Mouse (Mus musculus) kidney, adult 18-20 months (tissue): ENCODE results near the gene Kalrn.
"Not testable (repeated sequence)": the region's sequence is repeated elsewhere in the genome, so short reads cannot be mapped to it uniquely, and the experiment has no call there.

ENCODE experiments used
- DNase-seq: peaks from one replicate; pipeline ENCODE4 v3.0.0; 2021

Gene Kalrn

DNA sequence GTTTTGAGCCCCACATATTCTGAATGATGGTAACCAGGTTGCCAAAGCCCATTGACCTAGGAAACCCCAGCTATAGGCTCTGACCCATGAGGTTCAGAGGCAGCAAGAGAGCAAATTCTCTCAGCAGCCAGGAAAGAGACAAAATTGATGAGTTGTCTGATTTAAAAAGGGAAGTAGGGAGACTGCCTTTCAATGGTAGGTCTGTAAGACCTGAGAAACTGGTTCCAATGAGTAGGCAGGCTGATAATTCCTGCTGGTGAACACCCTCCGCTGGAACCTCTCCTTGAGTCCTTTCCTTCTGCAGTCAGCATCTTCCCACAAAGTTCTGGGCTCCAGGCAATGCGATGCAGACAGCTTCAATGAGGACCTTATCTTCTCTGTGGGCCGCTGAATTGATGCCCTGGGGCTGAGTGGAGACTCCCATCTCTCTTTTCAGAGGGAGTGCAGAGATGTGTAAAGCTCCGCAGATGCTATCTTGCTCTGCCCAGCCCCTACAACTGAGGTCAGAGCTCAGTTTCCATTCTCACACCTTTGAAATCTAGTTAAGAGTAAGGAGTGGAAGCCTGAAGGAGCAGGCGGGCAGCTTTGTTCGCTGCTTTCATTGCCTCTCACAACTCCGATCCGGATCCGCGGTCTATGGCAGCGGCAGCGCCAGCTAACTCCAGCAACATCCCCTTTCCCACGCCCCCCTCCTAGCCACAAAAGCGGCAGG lies 479.4 kb downstream of the Kalrn start:
- DNase-seq = no peak

DNA sequence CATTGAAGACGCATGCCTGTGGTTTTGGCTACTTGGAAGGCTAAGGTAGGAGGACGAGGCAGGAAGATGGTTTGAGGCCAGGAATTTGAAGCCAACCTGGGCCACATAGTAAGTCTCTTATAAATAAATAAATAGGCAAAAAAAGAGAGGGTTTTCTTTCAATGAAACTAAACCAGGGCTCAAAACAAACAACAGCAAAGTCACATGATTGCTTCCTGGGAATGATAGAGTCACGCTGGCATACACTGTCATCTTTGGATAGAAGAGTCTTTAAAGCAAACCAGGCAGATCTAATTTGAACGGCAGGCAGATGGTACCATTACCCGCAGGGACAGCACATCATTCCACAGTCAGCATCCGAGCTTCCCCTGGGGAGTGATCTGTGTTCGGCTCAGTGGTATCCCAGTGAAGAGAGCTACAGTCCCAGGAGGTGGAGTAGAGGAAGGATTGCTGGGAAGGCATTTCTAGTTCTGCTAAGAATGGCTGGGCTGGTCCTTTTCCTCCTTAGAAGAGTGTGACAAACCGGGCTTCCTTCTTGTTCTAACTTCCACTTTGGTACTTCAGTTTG lies 483.7 kb downstream of the Kalrn start:
- DNase-seq = no peak

DNA sequence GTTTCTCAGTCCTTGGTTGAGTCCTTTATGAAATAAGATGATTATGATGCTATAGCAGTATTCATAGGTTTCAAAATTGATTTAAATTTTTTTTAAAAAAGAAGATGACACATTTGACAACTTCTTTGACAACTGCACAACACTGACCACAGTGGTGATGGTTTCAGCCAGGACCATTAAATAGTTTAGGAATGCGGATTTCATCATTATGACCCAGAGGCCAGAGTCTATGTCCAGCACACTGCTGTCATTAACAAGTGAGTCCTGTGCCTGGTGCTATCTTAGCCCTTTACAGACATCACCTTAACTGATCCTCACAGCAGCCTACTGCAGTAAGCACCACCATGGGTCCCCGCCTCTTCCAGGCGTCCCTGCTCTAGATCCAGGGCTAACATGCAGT lies 484.3 kb downstream of the Kalrn start:
- DNase-seq = no peak

DNA sequence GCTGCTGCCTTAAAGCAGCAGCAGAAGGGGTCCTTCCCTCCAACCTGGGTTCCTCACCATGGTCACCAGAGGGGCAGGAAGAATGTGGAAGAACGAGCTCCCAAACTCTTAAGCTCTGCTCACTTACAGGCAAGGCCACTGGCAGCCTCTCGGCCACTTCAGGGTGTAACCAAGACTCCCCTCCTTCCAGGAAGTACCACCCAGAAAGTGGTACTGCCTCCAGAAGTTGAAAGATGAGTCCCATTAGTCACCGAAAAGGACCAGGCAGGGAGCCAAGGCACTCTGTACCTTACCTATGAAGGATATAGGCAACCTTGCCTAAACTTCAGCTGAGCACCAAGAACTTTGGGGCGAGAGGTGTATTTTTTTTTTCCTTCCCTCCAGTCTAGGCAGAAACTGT lies 485.0 kb downstream of the Kalrn start:
- DNase-seq = no peak

DNA sequence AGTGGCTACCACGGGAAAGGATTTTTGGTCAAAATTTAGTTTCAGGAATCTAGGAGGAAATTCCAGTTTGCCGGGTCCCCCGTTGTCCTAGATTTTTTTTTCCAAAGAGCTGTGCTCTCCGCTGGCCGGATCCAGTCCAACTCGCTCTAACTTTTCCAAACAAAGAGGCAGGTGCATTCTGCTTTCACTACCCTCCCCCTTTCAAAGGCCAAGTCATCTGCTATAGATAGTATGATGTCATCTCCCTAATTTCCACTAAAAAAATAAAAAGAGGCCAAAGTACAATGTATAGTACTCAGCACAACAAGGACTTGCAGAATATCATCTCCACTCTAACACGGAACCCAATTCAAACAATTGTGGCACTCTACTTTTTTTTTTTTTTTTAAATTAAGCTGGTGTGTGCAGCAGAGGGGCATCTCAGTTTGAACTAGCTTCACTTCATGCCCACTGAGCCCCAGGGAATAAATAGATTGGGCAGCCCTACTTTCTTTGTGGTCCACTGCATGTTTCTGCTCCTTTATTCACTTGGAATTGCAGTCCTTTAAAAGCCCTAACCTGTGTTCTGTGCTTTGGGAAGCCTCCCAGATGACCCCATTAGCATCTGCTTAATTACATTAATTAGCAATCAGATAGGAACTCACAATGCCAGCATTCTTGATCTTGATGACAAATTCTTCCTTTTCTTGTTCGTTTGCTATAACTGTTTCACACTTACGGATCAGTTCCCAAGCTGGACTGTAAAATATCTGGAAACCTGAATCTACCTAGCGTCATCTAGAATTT lies 489.0 kb downstream of the Kalrn start:
- no peak for DNase-seq

DNA sequence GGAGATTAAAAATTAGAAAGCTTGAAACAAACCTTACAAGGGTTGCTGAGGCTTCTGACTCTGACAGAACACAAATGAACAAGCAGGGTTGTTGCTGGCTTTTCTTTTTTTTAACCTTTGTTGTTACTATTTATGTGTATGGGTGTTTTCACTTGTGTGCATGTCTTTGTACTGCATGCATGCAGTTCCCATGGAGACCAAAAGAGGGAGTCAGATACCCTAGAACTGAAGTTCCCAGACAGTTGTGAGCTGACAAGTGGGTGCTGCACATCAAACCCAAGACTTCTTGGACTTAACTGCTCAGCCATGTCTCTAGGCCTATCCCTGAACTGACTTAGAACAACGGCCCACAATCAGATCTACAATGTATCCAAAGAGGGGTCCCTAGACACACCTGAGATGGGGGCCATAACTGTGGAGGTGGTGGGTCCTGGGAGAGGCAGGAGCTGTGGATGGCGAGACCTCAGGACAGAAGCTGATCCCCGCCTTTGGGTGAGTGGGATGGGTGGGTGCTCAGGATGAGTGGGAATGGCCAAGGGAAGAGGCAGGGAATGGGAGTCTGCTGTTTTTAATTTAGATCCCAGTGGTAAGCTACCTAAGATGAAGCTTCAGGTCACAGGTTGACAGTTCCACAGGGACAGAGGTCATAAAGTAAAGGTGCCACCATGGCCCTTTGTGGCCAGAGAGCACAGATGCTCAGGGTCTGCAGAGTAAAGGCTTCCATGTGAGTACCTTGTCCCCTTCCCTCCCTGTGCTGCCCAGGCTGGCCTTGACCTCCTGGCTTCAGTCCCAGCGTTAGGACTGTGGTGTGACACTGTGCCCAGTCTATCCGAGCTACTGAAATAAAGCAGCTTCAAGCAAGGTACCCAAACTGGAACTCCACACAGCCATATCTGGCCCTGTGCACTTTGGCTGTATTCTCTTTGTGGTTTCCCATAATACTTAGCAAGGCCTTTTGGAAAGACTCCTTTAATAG lies 490.6 kb downstream of the Kalrn start:
- no peak for DNase-seq

DNA sequence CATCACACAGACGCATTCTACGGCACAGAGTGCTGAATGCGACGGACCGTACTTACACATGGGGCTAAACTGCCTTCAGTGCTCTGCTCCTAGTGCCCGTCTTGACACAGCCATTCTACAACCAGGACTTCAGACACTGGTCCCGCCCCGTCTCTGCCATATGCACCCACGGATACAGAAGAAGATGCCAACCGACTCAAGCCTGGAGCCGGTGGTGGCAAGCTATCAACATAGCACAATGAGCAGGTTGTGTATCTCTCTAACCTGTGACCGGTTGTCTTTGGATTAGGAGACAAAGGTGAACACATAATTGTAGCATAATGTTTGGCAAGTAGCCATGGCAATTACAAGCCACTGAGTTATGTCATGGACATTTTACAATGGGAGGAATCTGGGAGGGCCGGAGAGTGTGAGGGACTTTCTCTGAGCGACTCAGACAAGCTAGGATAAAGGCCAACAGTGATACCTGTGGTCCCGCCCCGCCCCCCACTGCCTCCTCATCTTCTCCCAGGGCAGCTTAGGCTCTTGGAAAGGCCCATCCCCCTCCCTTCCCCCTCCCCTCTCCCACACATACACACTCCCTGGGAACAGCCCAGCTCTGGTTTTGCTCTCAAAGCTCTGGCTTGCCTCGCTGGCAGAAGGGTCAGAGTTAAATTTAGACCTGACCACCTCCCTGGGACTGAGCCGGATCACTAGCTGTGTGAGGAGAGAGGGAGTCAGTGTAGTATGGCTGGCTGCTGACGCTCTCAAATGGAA lies 491.5 kb downstream of the Kalrn start:
- DNase-seq = no peak

DNA sequence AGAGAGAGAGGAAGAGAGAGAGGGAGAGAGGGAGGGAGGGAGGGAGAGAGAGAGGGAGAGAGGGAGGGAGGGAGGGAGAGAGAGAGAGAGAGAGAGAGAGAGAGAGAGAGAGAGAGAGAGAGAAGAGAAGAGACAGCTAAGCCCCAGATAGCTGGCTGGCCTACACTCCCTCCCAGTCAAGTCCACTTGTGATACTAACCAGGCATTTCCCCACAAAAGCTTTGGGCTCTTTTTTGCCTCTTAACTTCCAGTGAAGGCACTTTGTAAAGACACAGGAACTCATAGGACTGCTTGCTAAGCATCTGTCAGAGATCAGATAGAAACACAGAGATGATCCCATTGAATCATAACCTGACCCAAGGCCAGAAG lies 492.0 kb downstream of the Kalrn start:
- not testable (repeated sequence) for DNase-seq

DNA sequence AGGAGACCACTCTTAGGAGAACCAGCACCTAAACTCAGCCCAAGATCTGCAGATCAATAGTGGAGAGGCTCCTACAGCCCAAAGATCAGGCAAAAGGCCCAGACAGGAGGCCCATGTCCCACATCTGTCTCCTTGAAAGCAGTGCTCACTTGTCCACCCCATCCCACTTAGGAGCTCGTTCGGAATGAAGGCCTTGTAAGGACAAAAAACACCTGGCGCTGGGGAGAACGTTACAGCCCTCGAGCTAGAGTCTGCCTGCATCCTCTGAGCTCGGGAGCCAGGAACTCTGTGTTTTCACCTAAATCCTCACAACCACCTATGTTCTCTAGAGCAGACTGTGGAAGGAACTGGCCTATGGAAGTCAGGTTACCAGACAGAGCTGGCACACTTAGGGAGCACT lies 492.5 kb downstream of the Kalrn start:
- no peak for DNase-seq

DNA sequence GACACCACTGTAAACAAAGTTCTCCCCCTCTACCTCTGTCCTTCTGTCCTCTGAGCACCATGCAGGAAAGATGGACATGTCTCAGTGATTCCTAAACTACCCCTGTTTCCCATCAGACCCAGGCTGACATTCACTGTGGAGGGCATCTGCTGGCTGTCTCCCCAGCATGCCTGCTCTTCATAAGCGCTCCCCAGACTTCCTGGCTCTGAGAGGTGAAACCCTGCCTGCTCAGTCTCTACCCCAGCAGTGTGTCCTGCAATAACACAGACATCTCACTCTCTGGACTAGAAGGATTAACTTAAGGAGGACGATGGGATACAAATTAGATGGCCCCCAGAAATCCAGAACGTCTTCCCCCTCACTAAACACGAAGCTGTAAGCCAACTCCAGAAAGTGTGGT lies 493.8 kb downstream of the Kalrn start:
- DNase-seq = no peak

DNA sequence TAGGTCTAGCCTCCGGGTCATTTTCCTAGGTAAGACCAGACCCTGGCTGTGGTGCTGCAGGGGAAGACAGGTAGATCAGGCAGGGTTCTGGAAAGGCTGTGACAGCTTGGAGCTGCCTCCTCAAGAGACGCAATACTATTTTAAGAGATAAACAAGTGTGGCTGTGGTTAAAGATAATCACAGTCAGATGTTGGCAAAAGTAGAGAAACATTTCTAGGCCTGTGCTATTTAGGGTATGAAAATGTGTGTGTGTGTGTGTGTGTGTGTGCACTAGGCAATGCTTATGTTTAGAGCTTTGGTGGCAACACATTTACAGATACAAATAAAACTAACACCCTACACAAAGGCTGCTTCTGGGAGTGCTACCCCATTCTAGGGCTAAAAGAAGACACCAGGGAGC lies 494.6 kb downstream of the Kalrn start:
- DNase-seq = no peak

DNA sequence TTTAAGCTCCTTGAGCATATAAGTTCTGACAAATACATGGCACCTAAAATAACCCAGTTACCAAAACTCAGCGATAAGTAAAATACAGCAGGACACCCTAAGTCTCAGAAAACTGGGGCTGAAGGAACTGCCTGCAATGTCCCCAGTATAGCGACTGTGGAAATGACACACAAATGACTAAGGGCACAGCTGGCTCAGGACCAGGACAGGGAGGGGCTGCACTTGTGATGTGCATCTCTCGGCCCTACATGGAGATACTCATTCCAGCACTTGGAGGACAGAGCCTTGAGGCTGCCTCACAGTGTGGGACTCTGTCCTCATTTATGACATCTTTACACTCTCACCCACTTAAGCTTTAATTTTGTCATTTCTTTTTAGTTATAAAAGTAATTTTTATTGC lies 497.2 kb downstream of the Kalrn start:
- DNase-seq = no peak

DNA sequence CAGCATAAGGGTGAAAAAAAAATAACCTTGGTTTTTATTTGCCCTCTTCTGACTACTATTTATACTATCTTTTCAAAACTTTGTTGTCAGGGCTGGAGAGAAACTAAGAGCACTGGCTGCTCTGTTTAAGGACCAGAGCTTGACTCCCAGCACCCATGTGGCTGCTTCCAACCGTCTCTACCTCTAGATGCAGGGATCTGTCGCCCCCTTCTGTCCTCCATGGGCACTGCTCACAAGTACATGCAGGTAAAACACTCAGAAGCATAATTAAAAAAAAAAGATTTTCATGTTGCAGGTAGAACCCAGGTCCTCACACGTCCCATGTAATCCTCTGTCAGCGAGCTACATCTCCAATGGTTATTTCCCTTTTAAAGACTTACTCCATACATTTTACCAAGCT lies 499.4 kb downstream of the Kalrn start:
- DNase-seq = no peak

DNA sequence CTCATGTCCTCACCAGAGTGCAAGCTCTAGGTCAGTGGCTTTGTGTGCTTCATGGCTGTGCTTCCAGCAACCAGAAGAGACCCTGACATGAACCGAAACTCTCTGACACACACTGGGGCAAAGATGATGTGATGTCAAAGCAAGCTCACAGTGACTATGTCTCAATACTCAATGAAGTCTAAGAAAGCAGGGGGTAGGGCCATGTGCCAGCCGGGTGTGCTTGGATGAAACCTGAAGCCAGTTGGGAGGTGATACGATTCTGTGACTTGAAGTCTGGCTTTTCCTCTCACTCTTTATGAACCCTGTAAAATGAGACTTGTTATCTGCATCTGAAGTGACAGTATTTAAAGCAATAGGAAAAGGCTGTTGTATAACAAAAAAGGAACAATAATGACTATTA lies 501.2 kb downstream of the Kalrn start:
- DNase-seq = no peak

DNA sequence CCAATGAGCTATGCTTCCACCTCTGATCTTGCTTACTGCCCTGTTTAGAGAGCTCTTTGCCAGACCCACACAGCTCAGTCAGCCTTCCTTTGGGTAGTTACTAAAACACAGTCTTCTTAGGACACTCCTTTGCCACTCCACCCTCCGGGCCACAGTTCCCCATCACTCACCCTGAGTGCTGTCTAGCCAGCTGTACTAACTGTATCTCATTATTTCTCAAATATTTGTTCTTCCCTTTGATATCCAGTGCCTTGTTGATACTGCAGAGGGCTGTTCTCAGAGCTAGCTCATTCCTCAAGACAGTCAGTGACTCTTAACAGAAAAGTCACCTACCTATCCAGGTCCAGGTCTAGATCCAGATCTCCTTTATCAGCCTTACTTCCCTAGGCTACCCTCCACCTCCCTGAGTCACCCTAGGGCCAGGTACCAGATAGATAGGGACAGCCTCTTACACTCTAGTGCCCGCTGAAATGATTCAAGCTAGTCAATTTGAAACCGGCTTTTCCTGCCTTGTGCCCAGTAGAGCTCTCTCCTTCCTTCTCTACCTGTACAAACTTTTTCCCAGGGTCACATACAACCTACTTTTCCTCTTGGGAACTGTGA lies 502.0 kb downstream of the Kalrn start:
- no peak for DNase-seq

DNA sequence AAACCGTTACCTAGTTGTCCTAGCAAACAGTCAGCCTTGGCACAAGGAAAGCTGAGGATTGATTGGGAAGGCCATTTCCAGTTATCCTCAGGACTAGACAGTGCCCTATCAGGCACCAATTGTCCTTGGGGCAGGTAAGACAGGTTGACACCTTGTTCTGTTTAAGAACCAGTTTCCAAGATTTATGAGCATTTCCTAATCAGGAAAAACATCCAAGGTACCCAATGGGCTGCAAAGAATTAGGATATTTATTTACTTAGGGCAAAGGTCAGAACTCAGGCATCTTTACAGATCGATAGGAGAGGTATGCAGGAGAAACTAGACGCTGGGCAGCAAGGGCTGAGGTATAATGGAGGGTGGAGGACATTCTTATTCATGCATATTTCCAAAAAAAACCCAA lies 503.9 kb downstream of the Kalrn start:
- no peak for DNase-seq

DNA sequence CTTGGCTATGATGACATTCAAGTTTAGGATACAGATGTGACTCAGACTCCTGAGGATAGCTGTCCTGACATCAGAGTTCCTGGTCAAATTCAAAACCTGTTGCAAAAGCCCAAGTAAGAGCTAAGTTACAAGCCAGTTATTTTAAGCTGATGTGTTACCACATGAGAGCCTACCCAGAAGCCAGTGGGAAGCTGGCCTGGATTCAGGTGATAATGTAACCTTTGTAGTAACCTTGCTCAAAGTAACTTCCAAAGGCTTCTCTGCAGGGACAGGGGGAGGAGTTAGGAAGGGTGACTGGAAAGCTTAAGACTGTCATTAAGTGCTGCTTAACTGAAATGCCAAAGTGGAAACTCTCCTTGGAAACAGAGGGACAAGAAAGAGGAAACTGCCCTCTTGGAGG lies 506.4 kb downstream of the Kalrn start:
- DNase-seq = no peak

DNA sequence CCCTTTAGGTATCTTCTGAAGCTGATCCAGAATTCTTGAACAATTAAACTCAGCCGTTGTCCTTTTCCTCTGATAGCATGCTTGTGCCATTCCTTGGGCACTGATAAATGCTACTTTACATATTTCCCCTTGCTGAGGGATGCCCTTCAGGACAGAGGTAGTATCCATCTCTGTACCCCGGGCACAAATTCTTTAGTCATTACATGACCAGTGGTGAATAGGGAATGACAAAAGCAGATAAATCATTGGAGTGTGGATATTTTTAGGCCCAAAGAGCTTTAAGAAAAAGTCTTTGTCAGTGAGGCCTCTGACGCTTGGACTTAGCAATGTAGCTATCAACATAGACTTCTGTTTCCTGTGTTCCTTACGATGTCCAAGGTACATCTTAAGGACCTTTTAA lies 507.0 kb downstream of the Kalrn start:
- no peak for DNase-seq

DNA sequence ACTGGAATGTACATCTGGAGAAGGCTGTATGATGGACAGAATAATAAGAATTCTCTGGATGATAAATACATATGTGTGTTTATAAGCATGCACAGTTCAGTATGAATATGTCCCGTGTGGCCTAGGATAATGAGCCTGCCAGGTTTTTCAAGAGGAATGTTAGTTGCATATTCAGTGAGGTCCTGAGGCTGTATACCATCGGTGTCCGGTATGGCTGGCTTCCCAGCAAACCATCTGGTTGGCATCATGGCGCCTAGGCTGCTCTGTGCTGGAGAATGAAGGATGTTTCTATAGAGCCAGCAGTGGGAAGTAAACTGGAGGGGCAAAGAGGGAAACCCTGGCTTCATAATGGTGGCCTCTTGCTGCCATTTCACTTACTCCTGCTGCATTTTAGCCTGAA lies 510.0 kb downstream of the Kalrn start:
- DNase-seq = no peak

DNA sequence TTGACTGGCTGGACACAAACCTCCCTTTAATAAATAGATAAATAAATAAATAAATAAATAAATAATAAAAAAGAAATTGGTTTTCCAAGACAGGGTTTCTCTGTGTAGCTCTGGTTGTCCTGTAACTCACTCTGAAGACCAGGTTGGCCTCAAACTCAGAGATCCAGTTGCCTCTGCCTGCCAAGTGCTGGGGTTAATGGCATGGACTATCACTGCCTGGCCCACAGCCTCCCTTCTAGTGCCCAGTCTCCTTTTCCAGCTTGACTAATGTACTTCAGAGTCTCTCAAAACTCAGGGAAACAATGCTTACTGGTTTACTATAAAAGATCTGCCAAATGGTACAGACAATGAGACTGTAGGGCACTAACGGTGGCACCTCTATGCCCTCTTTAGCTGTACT lies 511.7 kb downstream of the Kalrn start:
- DNase-seq = no peak

DNA sequence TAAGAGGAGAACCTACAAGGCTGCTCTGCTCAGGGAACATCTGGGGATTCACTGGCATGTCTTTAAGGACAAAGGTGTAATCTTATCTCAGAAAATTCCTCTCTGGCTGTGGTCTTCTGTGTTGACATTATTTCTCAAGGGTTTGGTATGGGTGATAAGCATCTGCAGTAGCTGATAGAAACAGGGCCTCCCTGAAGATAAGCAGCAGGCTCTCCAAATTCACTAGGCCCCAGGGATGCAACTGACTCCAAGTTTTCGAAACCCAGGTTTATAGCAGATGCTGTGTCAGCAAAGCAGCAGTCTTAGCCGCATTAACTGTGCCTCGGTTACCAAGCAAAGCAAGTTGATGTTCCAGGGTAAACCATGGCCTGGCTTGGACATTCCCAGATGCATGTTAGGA lies 514.7 kb downstream of the Kalrn start:
- no peak for DNase-seq

DNA sequence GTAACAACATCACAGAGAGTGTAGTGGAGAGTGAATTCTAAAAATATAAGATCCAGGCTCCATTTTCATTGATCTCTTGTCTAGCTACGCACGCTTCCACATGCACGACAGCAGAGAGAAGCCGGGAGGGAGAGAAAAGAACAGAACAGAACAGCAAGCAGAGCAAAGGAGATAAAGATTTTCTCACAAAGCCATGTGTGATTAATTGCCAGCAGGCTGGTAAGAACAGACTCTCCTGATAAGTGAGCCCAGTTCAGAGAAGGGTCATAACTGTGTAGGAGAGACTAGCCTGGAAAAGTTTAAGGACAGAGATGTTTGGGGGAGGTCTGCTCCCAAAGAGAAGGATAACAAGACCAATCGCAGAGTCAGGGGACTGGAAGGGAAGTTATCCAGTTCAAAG lies 515.9 kb downstream of the Kalrn start:
- DNase-seq = no peak
